Mouse (Mus musculus): ENCODE data around the gene Hoxa3.

Gene Hoxa3

GRCm38 (mm10) chr6:52205221-52205620, 7.9 kb downstream of the Hoxa3 start:
- no peak for DNase-seq (ENCODE audit: low spot score in 2 of 2)

- no peak for DNase-seq (ENCODE audit: low spot score in 2 of 2)
These were observed 8.9 kb downstream of the Hoxa3 start, which contains the start of gene Hoxa5 for GRCm38 (mm10) chr6:52204050-52204752. Gene Hoxa5 (minus strand): TSS chr6:52204587.

- no peak for DNase-seq (ENCODE audit: low spot score in 2 of 2)
These were observed 9.6 kb downstream of the Hoxa3 start for GRCm38 (mm10) chr6:52203371-52204049.

- DNase-seq (ENCODE audit: low spot score in 2 of 2), result no peak
These were observed 10.1 kb downstream of the Hoxa3 start for GRCm38 (mm10) chr6:52203121-52203370.

- DNase-seq (ENCODE audit: low spot score in 2 of 2), result no peak
These were observed 10.6 kb downstream of the Hoxa3 start for GRCm38 (mm10) chr6:52202362-52203120.

GRCm38 (mm10) chr6:52201269-52201668, 11.9 kb downstream of the Hoxa3 start:
- no peak for DNase-seq (ENCODE audit: low spot score in 2 of 2)

GRCm38 (mm10) chr6:52200751-52201250, 12.3 kb downstream of the Hoxa3 start:
- DNase-seq (ENCODE audit: low spot score in 2 of 2), result no peak

GRCm38 (mm10) chr6:52200073-52200750, 12.9 kb downstream of the Hoxa3 start:
- DNase-seq (ENCODE audit: low spot score in 2 of 2), result no peak

- DNase-seq (ENCODE audit: low spot score in 2 of 2), result no peak
These were observed 15.9 kb downstream of the Hoxa3 start for GRCm38 (mm10) chr6:52197271-52197670.

- no peak for DNase-seq (ENCODE audit: low spot score in 2 of 2)
These were observed 16.3 kb downstream of the Hoxa3 start for GRCm38 (mm10) chr6:52196811-52197210.

GRCm38 (mm10) chr6:52194690-52195089, 18.4 kb downstream of the Hoxa3 start:
- no peak for DNase-seq (ENCODE audit: low spot score in 2 of 2)

- no peak for DNase-seq (ENCODE audit: low spot score in 2 of 2)
These were observed 21.1 kb downstream of the Hoxa3 start for GRCm38 (mm10) chr6:52191860-52192550.

- no peak for DNase-seq (ENCODE audit: low spot score in 2 of 2)
These were observed 22.0 kb downstream of the Hoxa3 start, which contains the start of gene Hoxa4 for GRCm38 (mm10) chr6:52190906-52191810. Gene Hoxa4 (minus strand): TSS chr6:52191753.

- no peak for DNase-seq (ENCODE audit: low spot score in 2 of 2)
These were observed 22.7 kb downstream of the Hoxa3 start for GRCm38 (mm10) chr6:52190410-52190809.

- no peak for DNase-seq (ENCODE audit: low spot score in 2 of 2)
These were observed 23.2 kb downstream of the Hoxa3 start for GRCm38 (mm10) chr6:52189909-52190308.

GRCm38 (mm10) chr6:52189172-52189591, 24.0 kb downstream of the Hoxa3 start:
- no peak for DNase-seq (ENCODE audit: low spot score in 2 of 2)

GRCm38 (mm10) chr6:52186500-52186899, 26.6 kb downstream of the Hoxa3 start:
- no peak for DNase-seq (ENCODE audit: low spot score in 2 of 2)

- DNase-seq (ENCODE audit: low spot score in 2 of 2), result no peak
These were observed 27.3 kb downstream of the Hoxa3 start for GRCm38 (mm10) chr6:52185834-52186233.

GRCm38 (mm10) chr6:52185222-52185621, 27.9 kb downstream of the Hoxa3 start:
- DNase-seq (ENCODE audit: low spot score in 2 of 2), result no peak

- DNase-seq (ENCODE audit: low spot score in 2 of 2), result no peak
These were observed 28.5 kb downstream of the Hoxa3 start for GRCm38 (mm10) chr6:52184668-52185067.
